Mouse (Mus musculus) limb, embryonic 10.5 days (tissue): ENCODE measurements around the gene Kbtbd12. TPM values are rescaled to one million over a fixed set of nuclear protein-coding genes. Genes with fewer than 3 reads are reported as not detected.

Experiments
- DNase-seq: peaks from one replicate; pipeline ENCODE4 v3.0.0-alpha.2; 2017; ENCODE audit warnings: low spot score
- H3K27ac ChIP-seq: fragments of 300-500 bp; sonication (generic); 2 replicates; pipeline ENCODE4 v1.5.1; 2016; ENCODE audit warnings: mild to moderate bottlenecking
- H3K27me3 ChIP-seq: fragments of 300-500 bp; sonication (generic); 2 replicates; pipeline ENCODE4 v1.6.1; 2016; ENCODE audit warnings: low read depth, mild to moderate bottlenecking; ENCODE audit not compliant: poor library complexity, severe bottlenecking
- H3K36me3 ChIP-seq: fragments of 300-500 bp; sonication (generic); 2 replicates; pipeline ENCODE4 v1.6.1; 2016; ENCODE audit warnings: mild to moderate bottlenecking, moderate library complexity
- H3K4me1 ChIP-seq: fragments of 300-500 bp; sonication (generic); 2 replicates; pipeline ENCODE4 v1.6.1; 2016
- H3K4me3 ChIP-seq: fragments of 300-500 bp; sonication (generic); 2 replicates; pipeline ENCODE4 v1.5.1; 2016; ENCODE audit warnings: mild to moderate bottlenecking, moderate library complexity
- H3K9me3 ChIP-seq: fragments of 300-500 bp; sonication (generic); replicated peaks from 2 replicates; pipeline ENCODE4 v1.6.1; 2016; ENCODE audit warnings: mild to moderate bottlenecking
- WGBS: fragments of 180-500 bp; shearing (Covaris S2); methylation state at CpG from one replicate; pipeline ENCODE4 v1.1.7; 2016; 5-methylcytosine and 5-hydroxymethylcytosine counted together
- polyA plus RNA-seq: library from polyadenylated mRNA; unstranded; fragments of >200 nt; fragmentation: Nextera tagmentation; extraction: Ambion mirVana; gene quantifications from 2 replicates; pipeline ENCODE4 v1.2.1, GENCODE M21; 2016

Kbtbd12 gene
- polyA plus RNA-seq, 1 experiment from 2014 or later: 0.21 TPM

GRCm38 (mm10) chr6:88639921-88640320, 2.2 kb upstream of the Kbtbd12 start:
- Histone ChIP-seq H3K4me1 (peaks cover 11% of the 10 kb centered on the region), H3K36me3 (no peaks in the 10 kb centered on the region), H3K27ac (no peak overlapping the region), H3K4me3 (no peak overlapping the region; the same call in 1 of the 2 replicates), H3K27me3 (0 out of 2 replicates have a peak, but pooled peaks cover 8% of the 10 kb centered on the region), H3K9me3 (no peaks in the 10 kb centered on the region)
- DNase-seq: no peak
- 3% methylated on average over 9 of the region's 9 CpGs for WGBS

- H3K27ac ChIP-seq: no peak overlapping the region
Observed at GRCm38 (mm10) chr6:88639372-88639920, 1.7 kb upstream of the Kbtbd12 start.

GRCm38 (mm10) chr6:88638917-88639316, 1.2 kb upstream of the Kbtbd12 start:
- Histone ChIP-seq H3K27me3 (0 out of 2 replicates have a peak, but pooled peaks cover 8% of the 10 kb centered on the region), H3K4me1 (peaks cover 14% of the 10 kb centered on the region), H3K27ac (no peak overlapping the region), H3K4me3 (no peak overlapping the region), H3K9me3 (no peaks in the 10 kb centered on the region), H3K36me3 (no peaks in the 10 kb centered on the region)
- no peak for DNase-seq
- 28% methylated on average over 1 of the region's 1 CpGs for WGBS

More at GRCm38 (mm10) chr6:88639372-88639920, 1.7 kb upstream of the Kbtbd12 start:
- Histone ChIP-seq H3K9me3 (no peaks in the 10 kb centered on the region), H3K27me3 (0 out of 2 replicates have a peak, but pooled peaks cover 8% of the 10 kb centered on the region), H3K4me3 (no peak overlapping the region; the same call in 1 of the 2 replicates), H3K36me3 (no peaks in the 10 kb centered on the region), H3K4me1 (peaks cover 11% of the 10 kb centered on the region)
- no peak for DNase-seq
- WGBS: 31% methylated on average over 6 of the region's 6 CpGs

DNA sequence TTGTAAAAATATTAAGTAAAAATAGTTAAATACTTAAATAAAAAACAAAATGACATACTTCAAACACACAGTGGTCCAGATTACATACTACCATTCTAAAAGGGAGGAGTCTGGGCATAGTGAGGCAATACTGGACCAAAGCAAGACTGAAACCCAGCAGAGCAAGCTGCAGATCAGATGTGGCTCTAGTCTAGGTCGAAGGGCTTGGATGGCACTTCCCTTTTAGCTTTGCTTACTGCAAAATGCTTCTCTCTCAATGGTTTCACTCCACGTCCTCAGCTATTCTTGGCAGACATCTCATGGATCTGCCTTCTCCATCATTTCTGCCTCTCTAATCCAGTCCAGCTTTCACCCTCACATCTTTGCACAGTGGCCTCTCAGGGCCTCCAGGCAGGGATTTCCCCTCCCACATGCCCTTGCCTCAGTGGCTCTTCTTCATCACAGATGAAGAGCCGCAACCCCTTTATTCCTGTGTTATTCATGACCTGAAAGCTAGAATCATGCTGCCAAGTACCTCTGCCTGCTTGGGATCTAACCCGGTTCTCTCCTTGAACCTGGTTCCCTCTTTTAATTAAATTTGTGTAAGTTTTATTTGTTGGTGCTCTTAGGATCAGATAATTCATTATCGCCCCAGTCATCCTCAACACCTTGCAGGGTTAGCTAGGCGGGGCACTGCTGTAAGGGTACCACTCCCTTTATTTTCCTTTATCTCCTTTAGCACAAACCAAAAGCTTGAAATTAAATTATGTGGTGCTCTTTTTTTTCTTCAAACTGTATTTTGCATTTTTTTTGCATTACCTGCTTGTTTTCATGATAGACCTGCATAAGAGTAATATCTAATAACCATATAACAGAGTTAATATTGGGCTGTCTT, 1.6 kb downstream of the Kbtbd12 start:
- Histone ChIP-seq H3K36me3 (no peaks in the 10 kb centered on the region), H3K9me3 (no peaks in the 10 kb centered on the region), H3K27ac (no peak overlapping the region), H3K27me3 (0 out of 2 replicates have a peak, but pooled peaks cover 8% of the 10 kb centered on the region), H3K4me1 (peaks cover 14% of the 10 kb centered on the region), H3K4me3 (no peak overlapping the region)
- WGBS: 90% methylated on average over 6 of the region's 6 CpGs
- DNase-seq: no peak

- WGBS: 76% methylated on average over 6 of the region's 6 CpGs
- H3K27ac ChIP-seq: no peak overlapping the region
- H3K9me3 ChIP-seq: no peaks in the 10 kb centered on the region
- H3K4me3 ChIP-seq: no peak overlapping the region
- H3K27me3 ChIP-seq: no peaks in the 10 kb centered on the region; the same call in none of the 2 replicates
- no peak for DNase-seq
- no peaks in the 10 kb centered on the region for H3K36me3 ChIP-seq
- H3K4me1 ChIP-seq: peaks cover 18% of the 10 kb centered on the region
Observed at GRCm38 (mm10) chr6:88631293-88631692, 6.5 kb downstream of the Kbtbd12 start.

GRCm38 (mm10) chr6:88630560-88630959, 7.2 kb downstream of the Kbtbd12 start:
- H3K4me1 ChIP-seq: peaks cover 18% of the 10 kb centered on the region
- no peaks in the 10 kb centered on the region for H3K36me3 ChIP-seq
- H3K4me3 ChIP-seq: no peak overlapping the region
- H3K9me3 ChIP-seq: no peaks in the 10 kb centered on the region
- H3K27me3 ChIP-seq: peaks cover 3% of the 10 kb centered on the region
- WGBS: 55% methylated on average over 5 of the region's 5 CpGs
- DNase-seq: no peak
- no peak overlapping the region for H3K27ac ChIP-seq

GRCm38 (mm10) chr6:88629821-88630220, 7.9 kb downstream of the Kbtbd12 start:
- Histone ChIP-seq H3K27me3 (peaks cover 4% of the 10 kb centered on the region), H3K9me3 (no peaks in the 10 kb centered on the region), H3K4me1 (peaks cover 18% of the 10 kb centered on the region), H3K4me3 (no peak overlapping the region), H3K27ac (no peak overlapping the region), H3K36me3 (no peaks in the 10 kb centered on the region)
- DNase-seq: no peak
- 99% methylated on average over 2 of the region's 2 CpGs for WGBS

GRCm38 (mm10) chr6:88627317-88627811, 10.4 kb downstream of the Kbtbd12 start:
- H3K36me3 ChIP-seq: no peaks in the 10 kb centered on the region
- peak overlapping the region; percentile 66 for H3K4me3 ChIP-seq
- DNase-seq: peak; percentile 89
- H3K9me3 ChIP-seq: no peaks in the 10 kb centered on the region
- peaks cover 4% of the 10 kb centered on the region for H3K27me3 ChIP-seq
- under 1% methylated on average over 51 of the region's 51 CpGs for WGBS
- H3K27ac ChIP-seq: peak overlapping the region; percentile 88
- peaks cover 16% of the 10 kb centered on the region for H3K4me1 ChIP-seq

- Histone ChIP-seq H3K27ac (peak overlapping the region; percentile 88), H3K27me3 (peaks cover 4% of the 10 kb centered on the region), H3K36me3 (no peaks in the 10 kb centered on the region), H3K4me1 (peaks cover 16% of the 10 kb centered on the region), H3K9me3 (no peaks in the 10 kb centered on the region), H3K4me3 (peak overlapping the region; percentile 66)
- WGBS: 17% methylated on average over 11 of the region's 11 CpGs
- DNase-seq: no peak
Observed at GRCm38 (mm10) chr6:88626912-88627311, 10.8 kb downstream of the Kbtbd12 start.

DNA sequence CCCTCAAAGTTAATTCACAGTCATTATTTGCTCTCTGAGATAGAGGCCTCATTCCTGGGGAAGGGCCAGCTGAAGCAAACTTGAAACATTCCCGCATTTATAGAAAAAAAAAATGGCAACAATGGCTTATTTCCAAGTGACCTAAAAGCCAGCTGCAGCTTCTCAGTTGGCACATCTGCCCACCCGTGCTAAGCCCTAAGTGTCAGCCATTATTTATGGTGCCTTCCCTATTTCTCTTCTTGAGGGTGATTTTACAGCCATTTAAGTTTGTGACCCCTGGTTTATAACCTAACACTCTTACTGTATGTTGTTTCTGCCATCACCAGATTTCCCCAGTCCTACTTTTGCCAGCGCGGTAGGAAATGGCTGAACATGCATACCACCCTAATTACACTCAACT, 11.3 kb downstream of the Kbtbd12 start:
- no peak overlapping the region for H3K27ac ChIP-seq

DNA sequence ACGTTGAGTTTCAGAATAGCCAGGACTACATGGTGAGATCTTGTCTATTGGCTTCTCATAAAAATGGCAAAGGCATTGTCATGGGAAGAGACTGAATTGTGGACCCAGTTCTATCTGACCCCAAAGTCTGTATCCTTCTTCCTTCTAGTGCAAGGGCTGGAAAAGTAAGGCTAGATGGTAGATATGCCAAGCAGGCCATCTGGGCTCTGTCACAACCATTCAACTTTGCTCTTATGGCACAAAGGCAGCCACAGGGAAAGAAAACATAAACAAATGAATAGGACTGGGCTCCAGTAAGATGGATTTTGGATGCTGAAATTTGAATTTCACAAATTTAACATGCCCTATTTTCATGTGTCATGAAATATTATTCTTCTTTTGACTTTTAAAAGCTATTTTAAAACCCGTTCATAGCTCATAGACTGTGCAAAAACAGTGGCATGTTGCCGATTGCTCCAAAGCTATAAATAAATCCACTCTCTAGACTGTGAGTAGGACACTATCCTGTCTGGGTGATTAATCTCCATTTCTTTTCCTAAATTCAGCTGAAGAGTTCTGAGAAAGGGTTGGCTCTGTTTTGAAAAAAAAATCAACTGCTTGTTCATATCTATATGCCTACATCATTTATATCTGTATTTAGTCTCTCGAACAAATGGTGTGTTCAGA, 15.8 kb downstream of the Kbtbd12 start:
- Histone ChIP-seq H3K27me3 (peaks cover 4% of the 10 kb centered on the region), H3K36me3 (no peaks in the 10 kb centered on the region), H3K27ac (no peak overlapping the region), H3K9me3 (no peaks in the 10 kb centered on the region), H3K4me3 (no peak overlapping the region), H3K4me1 (peaks cover 5% of the 10 kb centered on the region)
- no peak for DNase-seq
- WGBS: 88% methylated on average over 4 of the region's 4 CpGs

More for the DNA sequence above, 11.3 kb downstream of the Kbtbd12 start:
- Histone ChIP-seq H3K36me3 (no peaks in the 10 kb centered on the region), H3K9me3 (no peaks in the 10 kb centered on the region), H3K4me1 (peaks cover 16% of the 10 kb centered on the region), H3K4me3 (peak overlapping the region; percentile 66), H3K27me3 (peaks cover 4% of the 10 kb centered on the region)
- no peak for DNase-seq
- 26% methylated on average over 4 of the region's 4 CpGs for WGBS

- no peaks in the 10 kb centered on the region for H3K4me1 ChIP-seq
- 47% methylated on average over 5 of the region's 5 CpGs for WGBS
- no peaks in the 10 kb centered on the region for H3K27me3 ChIP-seq
- no peak overlapping the region for H3K4me3 ChIP-seq
- H3K36me3 ChIP-seq: no peaks in the 10 kb centered on the region
- DNase-seq: no peak
- no peak overlapping the region for H3K27ac ChIP-seq
- H3K9me3 ChIP-seq: no peaks in the 10 kb centered on the region
Observed at GRCm38 (mm10) chr6:88619542-88619941, 18.2 kb downstream of the Kbtbd12 start.
